Mouse (Mus musculus) heart, postnatal 0 days (tissue): ENCODE results near the gene Astn2. TPM values are rescaled to one million over a fixed set of nuclear protein-coding genes. Genes with fewer than 3 reads are reported as not detected.
"Not testable (repeated sequence)": the region's sequence is repeated elsewhere in the genome, so short reads cannot be mapped to it uniquely, and the experiment has no call there.

Source experiments
- ATAC-seq: fragments of 200-750 bp; cut with Nextera tagmentation; 2 replicates; pipeline ENCODE4 v1.8.0; 2017; ENCODE audit warnings: low read depth, moderate number of reproducible peaks, moderate library complexity; ENCODE audit not compliant: insufficient read depth
- DNase-seq: peaks from one replicate; pipeline ENCODE4 v3.0.0-alpha.2; 2016; ENCODE audit warnings: low spot score
- H3K27ac ChIP-seq: fragments of 300-500 bp; sonication (generic); 2 replicates; pipeline ENCODE4 v1.5.1; 2014; ENCODE audit warnings: low read depth, mild to moderate bottlenecking
- H3K27me3 ChIP-seq: fragments of 300-500 bp; sonication (generic); 2 replicates; pipeline ENCODE4 v1.6.1; 2014; ENCODE audit warnings: low read length, mixed read lengths; ENCODE audit not compliant: control insufficient read depth, insufficient read depth
- H3K36me3 ChIP-seq: fragments of 300-500 bp; sonication (generic); replicated peaks from 2 replicates; pipeline ENCODE4 v1.6.1; 2014; ENCODE audit warnings: low read length, mixed read lengths; ENCODE audit not compliant: control insufficient read depth, insufficient read depth
- H3K4me1 ChIP-seq: fragments of 300-500 bp; sonication (generic); 2 replicates; pipeline ENCODE4 v1.6.1; 2014; ENCODE audit warnings: antibody characterized with exemption; ENCODE audit not compliant: control insufficient read depth, insufficient read depth
- H3K4me2 ChIP-seq: fragments of 300-500 bp; sonication (generic); 2 replicates; pipeline ENCODE4 v1.6.1; 2014; ENCODE audit warnings: low read depth, mild to moderate bottlenecking, low read length, moderate library complexity
- H3K4me3 ChIP-seq: fragments of 300-500 bp; sonication (generic); 2 replicates; pipeline ENCODE4 v1.5.1; 2014; ENCODE audit warnings: low read depth, low read length
- H3K9ac ChIP-seq: fragments of 300-500 bp; sonication (generic); replicated peaks from 2 replicates; pipeline ENCODE4 v1.6.1; 2014; ENCODE audit warnings: low read depth, low read length, mixed read lengths
- H3K9me3 ChIP-seq: fragments of 300-500 bp; sonication (generic); replicated peaks from 2 replicates; pipeline ENCODE4 v1.6.1; 2016; ENCODE audit warnings: low read length; ENCODE audit not compliant: control insufficient read depth
- CTCF ChIP-seq: IDR thresholded peaks from 2 replicates; pipeline ENCODE4 v1.5.1; 2016; ENCODE audit warnings: antibody characterized with exemption, control low read depth, low read depth
- EP300 ChIP-seq: IDR thresholded peaks from 2 replicates; pipeline ENCODE4 v1.6.1; 2016; ENCODE audit warnings: antibody characterized with exemption, low read depth
- WGBS: fragments of 180-500 bp; shearing (Covaris S2); extraction: QIAGEN DNeasy Blood & Tissue Kit; methylation state at CpG from one replicate; pipeline ENCODE4 v1.1.7; 2014; 5-methylcytosine and 5-hydroxymethylcytosine counted together
- polyA plus RNA-seq: library from polyadenylated mRNA; unstranded; fragments of >200 nt; fragmentation: Nextera tagmentation; extraction: Ambion mirVana; gene quantifications from 2 replicates; pipeline ENCODE4 v1.2.1, GENCODE M21; 2015
- total RNA-seq: library from RNA; depleted of rRNA; stranded (reverse); fragments of >200 nt; gene quantifications from 2 replicates; pipeline ENCODE4 v1.2.3, GENCODE M21; 2014; ENCODE audit warnings: low replicate concordance

Astn2 gene
- total and polyA plus RNA-seq, 2 experiments from 2014 or later: 0.25 to 3.7 TPM

GRCm38 (mm10) chr4:65694011-65694410 lies 710.4 kb downstream of the Astn2 start:
- no peaks in the 10 kb centered on the region for H3K36me3 ChIP-seq
- H3K4me2 ChIP-seq: no peak overlapping the region
- 75% methylated on average over 5 of the region's 5 CpGs for WGBS
- H3K4me1 ChIP-seq: no peaks in the 10 kb centered on the region
- no peak overlapping the region for H3K27ac ChIP-seq
- no peaks in the 10 kb centered on the region for H3K27me3 ChIP-seq
- H3K4me3 ChIP-seq: no peak overlapping the region
- TF ChIP-seq CTCF (no peak), EP300 (no peak)
- H3K9me3 ChIP-seq: no peaks in the 10 kb centered on the region
- ATAC-seq (no peak), DNase-seq (no peak)
- H3K9ac ChIP-seq: no peak overlapping the region

GRCm38 (mm10) chr4:65687006-65687723 lies 717.2 kb downstream of the Astn2 start:
- 53% methylated on average over 1 of the region's 1 CpGs for WGBS
- H3K4me2 ChIP-seq: no peak overlapping the region
- no peak for TF ChIP-seq CTCF
- no peak for TF ChIP-seq EP300

DNA sequence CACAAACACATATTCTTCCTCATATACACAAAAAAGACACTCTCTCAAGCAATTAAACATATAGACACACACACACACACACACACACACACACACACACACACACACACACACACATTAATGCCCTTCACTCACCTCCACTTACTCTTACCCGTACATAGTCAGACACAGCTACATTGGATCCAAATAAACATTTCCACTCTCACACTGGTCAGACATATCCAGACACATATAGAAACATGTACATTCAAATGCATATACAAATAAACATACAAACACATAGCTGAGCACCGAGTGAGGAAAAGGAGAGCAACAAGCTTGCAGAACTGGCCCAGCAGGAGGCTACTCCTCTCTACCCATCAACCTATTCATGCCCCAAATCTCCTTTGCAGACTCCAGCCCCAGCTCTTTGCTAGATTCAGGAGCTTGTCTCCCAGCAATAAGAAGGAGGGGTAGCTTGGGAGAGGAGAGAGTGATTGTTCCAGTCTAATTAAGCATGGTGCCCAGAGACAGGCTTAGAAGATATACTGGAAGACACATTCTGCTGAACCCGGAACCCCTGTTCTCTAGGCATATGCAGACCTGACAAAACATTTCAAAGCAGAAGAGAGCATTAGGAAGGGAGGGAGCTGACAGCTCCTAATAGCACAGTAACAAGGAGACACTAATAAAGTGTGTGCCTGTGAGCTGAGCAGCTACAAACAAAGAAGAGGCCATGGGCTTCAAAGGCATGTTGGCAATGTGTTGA lies 718.0 kb downstream of the Astn2 start:
- no peaks in the 10 kb centered on the region for H3K9me3 ChIP-seq
- no peaks in the 10 kb centered on the region for H3K4me1 ChIP-seq
- H3K36me3 ChIP-seq: no peaks in the 10 kb centered on the region
- no peak overlapping the region for H3K9ac ChIP-seq
- H3K4me3 ChIP-seq: no peak overlapping the region
- no peak overlapping the region for H3K4me2 ChIP-seq
- no peak for ATAC-seq
- WGBS: 54% methylated on average over 3 of the region's 3 CpGs
- H3K27ac ChIP-seq: no peak overlapping the region
- DNase-seq: no peak
- no peaks in the 10 kb centered on the region for H3K27me3 ChIP-seq
- TF ChIP-seq CTCF (no peak), EP300 (no peak)

More at GRCm38 (mm10) chr4:65687006-65687723, 717.2 kb downstream of the Astn2 start:
- Histone ChIP-seq H3K27me3 (no peaks in the 10 kb centered on the region), H3K4me3 (no peak overlapping the region), H3K9me3 (no peaks in the 10 kb centered on the region), H3K36me3 (no peaks in the 10 kb centered on the region), H3K4me1 (no peaks in the 10 kb centered on the region), H3K27ac (no peak overlapping the region), H3K9ac (no peak overlapping the region)
- ATAC-seq: no peak
- no peak for DNase-seq

DNA sequence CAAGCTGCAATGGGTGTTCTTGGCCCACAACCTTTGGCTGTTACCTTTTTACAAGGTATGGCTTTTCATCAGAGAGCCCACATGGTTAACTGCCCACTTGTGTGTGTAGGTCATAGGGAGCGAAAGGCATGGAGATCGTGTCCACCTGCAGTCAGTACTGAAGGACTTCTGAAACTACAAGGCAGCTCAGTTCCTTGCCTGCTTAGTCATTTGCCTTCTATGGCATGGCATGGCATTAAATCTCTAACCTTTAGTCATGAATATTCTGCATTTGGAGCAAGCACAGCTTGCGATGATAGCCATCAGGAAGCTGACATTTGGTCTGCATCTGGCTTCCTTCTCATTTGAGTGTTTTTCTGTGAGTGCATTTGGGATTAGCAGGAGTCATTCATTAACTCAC lies 720.0 kb downstream of the Astn2 start:
- Histone ChIP-seq H3K9me3 (no peaks in the 10 kb centered on the region), H3K27ac (no peak overlapping the region), H3K4me1 (no peaks in the 10 kb centered on the region), H3K9ac (no peak overlapping the region), H3K4me2 (no peak overlapping the region), H3K4me3 (no peak overlapping the region), H3K27me3 (no peaks in the 10 kb centered on the region), H3K36me3 (no peaks in the 10 kb centered on the region)
- no peak for TF ChIP-seq CTCF
- TF ChIP-seq EP300: no peak
- no peak for ATAC-seq
- DNase-seq: no peak
- 91% methylated on average over 3 of the region's 3 CpGs for WGBS

DNA sequence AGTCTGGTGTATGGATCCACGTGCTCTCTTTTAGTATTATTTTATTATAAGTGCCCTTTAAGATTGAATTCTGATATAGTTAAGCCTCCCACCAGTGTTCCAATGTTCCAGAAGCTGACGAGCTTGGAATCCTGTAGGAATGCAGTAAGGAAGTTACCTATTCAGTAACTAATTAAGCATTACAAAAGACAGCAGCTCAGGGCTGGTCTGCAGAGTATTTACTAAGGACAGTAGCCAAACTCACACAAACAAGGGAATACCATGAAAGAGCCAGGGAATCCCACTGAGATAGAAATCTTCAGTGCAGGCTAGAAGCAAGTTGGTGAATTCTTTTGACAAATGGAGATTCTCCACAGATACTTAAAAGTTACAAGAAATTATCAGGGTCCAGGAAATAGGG lies 724.6 kb downstream of the Astn2 start:
- 66% methylated on average over 2 of the region's 2 CpGs for WGBS

GRCm38 (mm10) chr4:65678929-65679328 lies 725.5 kb downstream of the Astn2 start:
- H3K36me3 ChIP-seq: no peaks in the 10 kb centered on the region
- H3K27me3 ChIP-seq: no peaks in the 10 kb centered on the region
- DNase-seq: no peak
- H3K4me2 ChIP-seq: no peak overlapping the region
- H3K9me3 ChIP-seq: no peaks in the 10 kb centered on the region
- ATAC-seq: no peak
- H3K9ac ChIP-seq: no peak overlapping the region
- TF ChIP-seq CTCF: no peak
- TF ChIP-seq EP300: no peak
- no peaks in the 10 kb centered on the region for H3K4me1 ChIP-seq
- no peak overlapping the region for H3K4me3 ChIP-seq
- no peak overlapping the region for H3K27ac ChIP-seq
- WGBS: 16% methylated on average over 5 of the region's 5 CpGs

More for the DNA sequence above, 724.6 kb downstream of the Astn2 start:
- H3K9ac ChIP-seq, H3K27ac ChIP-seq, H3K4me3 ChIP-seq, H3K4me1 ChIP-seq, H3K9me3 ChIP-seq, DNase-seq, H3K27me3 ChIP-seq, H3K4me2 ChIP-seq, ATAC-seq, H3K36me3 ChIP-seq: not testable (repeated sequence)
